Mouse (Mus musculus) thymus, postnatal 0 days (tissue): ENCODE results near the gene Zfp189. TPM values are rescaled to one million over a fixed set of nuclear protein-coding genes. Genes with fewer than 3 reads are reported as not detected.
"Not testable (repeated sequence)": the region's sequence is repeated elsewhere in the genome, so short reads cannot be mapped to it uniquely, and the experiment has no call there.

Experiments used
- DNase-seq: peaks from one replicate; pipeline ENCODE4 v3.0.0-alpha.2; 2015; ENCODE audit warnings: low spot score
- polyA plus RNA-seq: library from polyadenylated mRNA; unstranded; fragments of >200 nt; fragmentation: Nextera tagmentation; extraction: Ambion mirVana; gene quantifications from 2 replicates; pipeline ENCODE4 v1.2.1, GENCODE M21; 2015

Zfp189 gene
- polyA plus RNA-seq: 5.7 and 5.9 TPM in 2 replicates

GRCm38 (mm10) chr4:49520572-49521340 is at the start of gene Zfp189, which contains the start of gene Mrpl50:
Gene Zfp189, plus strand, starts transcription at chr4:49521176.
Gene Mrpl50, minus strand, starts transcription at chr4:49521093.
- peak; percentile 97 for DNase-seq

- DNase-seq: no peak
Observed at GRCm38 (mm10) chr4:49473435-49474100, 47.4 kb upstream of the Zfp189 start, which contains the start of gene Acnat1. Gene Acnat1, minus strand, starts transcription at chr4:49473912.

- no peak for DNase-seq
Observed at GRCm38 (mm10) chr4:49474583-49474982, 46.4 kb upstream of the Zfp189 start.

GRCm38 (mm10) chr4:49478118-49478877 is 42.7 kb upstream of the Zfp189 start:
- DNase-seq: peak; percentile 55

GRCm38 (mm10) chr4:49479035-49479434 is 41.9 kb upstream of the Zfp189 start:
- DNase-seq: not testable (repeated sequence)

GRCm38 (mm10) chr4:49480104-49480760 is 40.7 kb upstream of the Zfp189 start:
- no peak for DNase-seq

- peak; percentile 64 for DNase-seq
Observed at GRCm38 (mm10) chr4:49480896-49481295, 40.1 kb upstream of the Zfp189 start.

- no peak for DNase-seq
Observed at GRCm38 (mm10) chr4:49485442-49485841, 35.5 kb upstream of the Zfp189 start.

- DNase-seq: not testable (repeated sequence)
Observed at GRCm38 (mm10) chr4:49485934-49486650, 34.9 kb upstream of the Zfp189 start.

GRCm38 (mm10) chr4:49503563-49503962 is 17.4 kb upstream of the Zfp189 start:
- no peak for DNase-seq

- DNase-seq: no peak
Observed at GRCm38 (mm10) chr4:49506386-49506785, 14.6 kb upstream of the Zfp189 start, which contains the start of gene Baat. Gene Baat, minus strand, starts transcription at chr4:49506557.

- DNase-seq: no peak
Observed at GRCm38 (mm10) chr4:49509183-49509582, 11.8 kb upstream of the Zfp189 start.

GRCm38 (mm10) chr4:49510236-49510835 is 10.6 kb upstream of the Zfp189 start:
- DNase-seq: not testable (repeated sequence)

- DNase-seq: no peak
Observed at GRCm38 (mm10) chr4:49512636-49513035, 8.3 kb upstream of the Zfp189 start.

GRCm38 (mm10) chr4:49514441-49514840 is 6.5 kb upstream of the Zfp189 start:
- DNase-seq: no peak

GRCm38 (mm10) chr4:49519476-49519875 is 1.5 kb upstream of the Zfp189 start:
- peak; percentile 21 for DNase-seq

GRCm38 (mm10) chr4:49521346-49521745 is 370 bp downstream of the Zfp189 start:
- no peak for DNase-seq

- no peak for DNase-seq
Observed at GRCm38 (mm10) chr4:49522576-49522975, 1.6 kb downstream of the Zfp189 start.

- DNase-seq: no peak
Observed at GRCm38 (mm10) chr4:49535036-49535435, 14.1 kb downstream of the Zfp189 start.
